Mouse (Mus musculus) lung, adult 2 months (tissue): Measurements from ENCODE around the gene Rgs3. TPM values are rescaled to one million over a fixed set of nuclear protein-coding genes. Genes with fewer than 3 reads are reported as not detected.
"Not testable (repeated sequence)": the region's sequence is repeated elsewhere in the genome, so short reads cannot be mapped to it uniquely, and the experiment has no call there.

ENCODE experiments used
- DNase-seq: peaks from one replicate; pipeline ENCODE4 v3.0.0; 2022
- H3K4me1 ChIP-seq: fragments of 200-500 bp; 2 replicates; pipeline ENCODE4 v1.6.1; 2011; ENCODE audit warnings: low read length; ENCODE audit not compliant: control insufficient read depth, insufficient read depth
- H3K4me3 ChIP-seq: fragments of 200-500 bp; replicated peaks from 2 replicates; pipeline ENCODE3; 2011; ENCODE audit warnings: low read depth, mild to moderate bottlenecking, control low read depth, low read length; ENCODE audit errors: extremely low read depth
- CTCF ChIP-seq: fragments of 200-500 bp; IDR thresholded peaks from 2 replicates; pipeline ENCODE4 v1.5.1; 2011; ENCODE audit warnings: mild to moderate bottlenecking, low read length, control low read depth; ENCODE audit not compliant: insufficient read depth
- POLR2A ChIP-seq: fragments of 200-500 bp; IDR thresholded peaks from 2 replicates; pipeline ENCODE4 v1.6.1; 2011; ENCODE audit warnings: low read depth, mild to moderate bottlenecking, control low read depth, low read length, borderline replicate concordance; ENCODE audit errors: extremely low read depth
- WGBS: fragments of 180-500 bp; shearing (Covaris S2); methylation state at CpG from one replicate; pipeline ENCODE4 v1.1.7; 2018; 5-methylcytosine and 5-hydroxymethylcytosine counted together
- polyA plus RNA-seq: library from polyadenylated mRNA; depleted of rRNA; stranded (reverse); fragments of >200 nt; gene quantifications from 2 replicates; pipeline ENCODE4 v1.2.3, GENCODE M21; 2012

The Rgs3 gene
- polyA plus RNA-seq, 1 experiment = 97.1 TPM

- 63% methylated on average over 5 of the region's 5 CpGs for WGBS
- TF ChIP-seq CTCF (no peak), POLR2A (no peak)
- no peaks in the 10 kb centered on the region for H3K4me1 ChIP-seq
- DNase-seq = no peak
- no peak overlapping the region for H3K4me3 ChIP-seq
These were observed 10.4 kb downstream of the Rgs3 start for GRCm38 (mm10) chr4:62570029-62570428.

GRCm38 (mm10) chr4:62582365-62583264, 23.0 kb downstream of the Rgs3 start:
- TF ChIP-seq POLR2A (no peak), CTCF (no peak)
- peaks cover 3% of the 10 kb centered on the region; the same call in 1 of the 2 replicates for H3K4me1 ChIP-seq
- H3K4me3 ChIP-seq = peak overlapping the region; percentile 13
- 26% methylated on average over 18 of the region's 18 CpGs for WGBS
- no peak for DNase-seq

GRCm38 (mm10) chr4:62583265-62584092, 23.8 kb downstream of the Rgs3 start:
- 9% methylated on average over 42 of the region's 42 CpGs for WGBS

GRCm38 (mm10) chr4:62587067-62587466, 27.4 kb downstream of the Rgs3 start:
- H3K4me1 ChIP-seq = peaks cover 9% of the 10 kb centered on the region
- H3K4me3 ChIP-seq = no peak overlapping the region
- 85% methylated on average over 8 of the region's 8 CpGs for WGBS
- TF ChIP-seq CTCF (no peak), POLR2A (no peak)
- no peak for DNase-seq

More at GRCm38 (mm10) chr4:62583265-62584092, 23.8 kb downstream of the Rgs3 start:
- peak; percentile 46 for DNase-seq
- peaks cover 3% of the 10 kb centered on the region; the same call in 1 of the 2 replicates for H3K4me1 ChIP-seq
- TF ChIP-seq CTCF = no peak
- no peak for TF ChIP-seq POLR2A
- H3K4me3 ChIP-seq = peak overlapping the region; percentile 45

- no peak for TF ChIP-seq CTCF
- no peak for TF ChIP-seq POLR2A
- peaks cover 5% of the 10 kb centered on the region for H3K4me1 ChIP-seq
- 89% methylated on average over 1 of the region's 1 CpGs for WGBS
- H3K4me3 ChIP-seq = no peak overlapping the region
- no peak for DNase-seq
These were observed 31.2 kb downstream of the Rgs3 start for GRCm38 (mm10) chr4:62590878-62591277.

- H3K4me3 ChIP-seq = no peak overlapping the region
- TF ChIP-seq POLR2A (no peak), CTCF (no peak)
- DNase-seq = no peak
- peaks cover 8% of the 10 kb centered on the region for H3K4me1 ChIP-seq
- WGBS = 11% methylated on average over 11 of the region's 11 CpGs
These were observed 31.7 kb downstream of the Rgs3 start for GRCm38 (mm10) chr4:62591326-62591725.

- not testable (repeated sequence) for H3K4me1 ChIP-seq, DNase-seq, H3K4me3 ChIP-seq
- whole genome bisulfite sequencing = 79% methylated on average over 24 of the region's 24 CpGs
These were observed 34.0 kb downstream of the Rgs3 start for GRCm38 (mm10) chr4:62593546-62594240.

GRCm38 (mm10) chr4:62594442-62594841, 34.8 kb downstream of the Rgs3 start:
- no peak for TF ChIP-seq POLR2A
- no peak for TF ChIP-seq CTCF
- Histone ChIP-seq H3K4me3 (no peak overlapping the region), H3K4me1 (peaks cover 8% of the 10 kb centered on the region)
- no peak for DNase-seq
- WGBS = 87% methylated on average over 5 of the region's 5 CpGs

GRCm38 (mm10) chr4:62596051-62596450, 36.4 kb downstream of the Rgs3 start:
- Histone ChIP-seq H3K4me1 (peaks cover 6% of the 10 kb centered on the region; the same call in 1 of the 2 replicates), H3K4me3 (no peak overlapping the region)
- no peak for DNase-seq
- 48% methylated on average over 5 of the region's 5 CpGs for WGBS
- TF ChIP-seq CTCF (no peak), POLR2A (no peak)

GRCm38 (mm10) chr4:62600549-62600948, 40.9 kb downstream of the Rgs3 start:
- DNase-seq = no peak
- Histone ChIP-seq H3K4me3 (no peak overlapping the region), H3K4me1 (peaks cover 6% of the 10 kb centered on the region; the same call in 1 of the 2 replicates)
- 81% methylated on average over 1 of the region's 1 CpGs for WGBS
- TF ChIP-seq CTCF (no peak), POLR2A (no peak)
